Mouse (Mus musculus) kidney, adult 8-10 months (tissue): ENCODE results near the gene Ift57.

Experiments used
- DNase-seq, 2 experiments: peaks; one replicate each; pipeline ENCODE4 v3.0.0; 2022

Ift57 gene

DNA sequence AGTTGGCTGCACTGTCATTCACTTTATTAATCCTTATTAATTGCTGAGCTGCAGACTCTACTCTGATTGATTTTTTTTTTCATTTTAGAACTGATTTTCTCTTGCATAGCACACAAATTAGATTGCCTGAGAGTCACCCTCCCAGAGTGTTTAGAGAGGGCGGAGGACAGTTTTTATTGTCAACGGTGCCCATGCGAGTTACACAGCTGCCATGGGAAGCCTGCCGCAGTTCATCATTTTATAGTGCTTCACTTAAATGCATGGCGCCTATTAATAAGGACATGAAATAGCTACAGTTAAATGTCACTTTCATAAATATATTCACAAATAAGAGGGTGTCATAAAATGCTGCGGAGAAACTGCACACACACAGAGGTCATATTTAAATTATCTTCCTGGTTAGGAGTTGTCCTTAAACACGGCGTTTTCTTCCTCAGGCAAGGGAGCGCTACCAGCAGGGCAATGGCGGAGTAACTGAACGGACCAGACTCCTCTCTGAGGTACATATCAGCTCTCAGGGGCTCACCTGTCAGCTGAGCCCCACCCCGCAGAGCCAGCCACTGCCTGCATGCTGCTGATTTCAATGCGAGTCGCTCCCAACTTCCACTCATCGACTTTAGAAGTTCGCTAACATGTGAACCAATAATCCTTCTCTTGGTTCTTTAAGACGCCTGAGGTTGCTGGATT lies 61.6 kb downstream of the Ift57 start:
- DNase-seq, result no peak

DNA sequence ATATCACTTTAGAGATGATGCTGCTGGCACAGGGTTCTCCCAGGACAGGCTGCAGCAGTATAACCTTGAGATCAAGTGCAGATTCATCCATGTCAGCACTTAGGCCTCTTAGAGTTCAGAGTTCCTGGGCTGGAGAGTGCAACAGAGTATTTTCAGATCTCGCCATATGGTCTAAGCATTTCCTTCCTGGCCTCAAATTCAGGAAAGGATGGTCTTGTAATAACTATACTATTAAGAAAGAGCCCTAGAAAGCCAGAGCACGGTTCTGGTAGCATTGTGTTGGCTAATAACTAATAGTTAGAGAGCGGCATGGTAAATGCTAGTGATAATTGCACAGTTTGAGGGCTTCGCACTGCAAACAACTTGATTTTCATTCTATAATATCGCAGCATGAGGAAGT lies 62.9 kb downstream of the Ift57 start:
- no peak for DNase-seq

DNA sequence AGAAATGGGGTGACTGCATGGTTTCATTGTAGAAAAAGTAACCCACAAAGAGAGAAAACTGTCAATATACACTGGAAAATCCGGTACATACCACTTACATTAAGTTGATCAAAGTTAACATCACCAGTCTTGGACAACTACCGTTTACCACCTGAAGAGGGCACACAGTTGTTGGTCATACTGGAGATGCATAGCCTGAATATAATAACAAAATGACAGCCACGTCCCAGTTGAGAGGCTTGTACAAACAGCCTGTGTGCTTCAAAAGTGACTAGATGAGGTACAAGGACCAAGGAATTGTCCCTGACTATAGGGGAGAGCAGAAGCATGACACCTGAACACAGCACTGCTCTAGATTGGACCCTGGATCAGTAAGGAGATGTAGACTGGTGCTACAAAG lies 67.3 kb downstream of the Ift57 start:
- peak; percentile 13 to 41 for DNase-seq

DNA sequence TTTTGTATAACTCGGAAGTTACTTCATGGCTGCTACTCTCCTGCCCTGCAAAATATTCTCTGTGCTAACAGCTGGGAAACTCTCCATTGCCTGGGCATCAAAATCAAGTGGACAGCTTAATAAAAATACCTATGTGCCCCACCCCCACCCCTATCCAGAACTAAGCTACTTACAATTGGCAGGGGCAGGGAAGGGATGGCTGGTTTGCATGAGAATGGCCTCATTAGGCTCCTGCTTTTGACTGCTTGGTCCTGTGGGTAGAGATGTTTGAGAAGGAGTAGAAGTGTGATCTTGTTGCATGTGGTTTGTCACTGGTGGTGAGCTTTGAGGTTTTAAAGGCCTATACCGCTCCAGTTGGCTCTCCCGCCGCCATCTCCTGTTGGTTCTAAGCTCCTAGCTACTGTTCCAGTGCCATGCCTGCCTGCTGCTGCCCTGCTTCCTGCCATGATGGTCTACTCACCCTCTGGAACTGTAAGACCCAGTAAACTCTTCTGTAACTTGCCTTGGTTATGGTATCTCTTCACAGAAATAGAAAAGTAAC lies 69.5 kb downstream of the Ift57 start:
- no peak for DNase-seq

DNA sequence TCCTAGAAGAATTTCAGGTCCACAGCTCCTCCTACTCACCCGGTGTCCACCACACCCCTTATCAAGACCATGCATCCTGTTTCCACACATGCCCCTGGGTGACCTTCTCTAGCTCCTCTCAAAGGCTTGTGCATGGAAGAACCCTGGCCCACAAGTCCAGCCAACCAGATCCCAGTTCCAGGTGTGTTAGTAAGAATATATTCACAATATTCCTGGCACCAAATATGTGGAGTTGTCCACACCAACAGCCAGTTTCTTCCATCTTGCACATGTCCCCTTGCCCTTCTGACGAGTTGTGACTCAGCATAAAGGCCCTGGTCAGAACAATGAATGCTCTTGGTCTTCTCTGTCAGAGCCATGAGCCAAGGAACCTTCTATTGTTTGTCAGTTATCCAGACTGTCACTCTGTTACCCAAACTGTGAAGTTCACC lies 70.8 kb downstream of the Ift57 start:
- DNase-seq, result no peak

DNA sequence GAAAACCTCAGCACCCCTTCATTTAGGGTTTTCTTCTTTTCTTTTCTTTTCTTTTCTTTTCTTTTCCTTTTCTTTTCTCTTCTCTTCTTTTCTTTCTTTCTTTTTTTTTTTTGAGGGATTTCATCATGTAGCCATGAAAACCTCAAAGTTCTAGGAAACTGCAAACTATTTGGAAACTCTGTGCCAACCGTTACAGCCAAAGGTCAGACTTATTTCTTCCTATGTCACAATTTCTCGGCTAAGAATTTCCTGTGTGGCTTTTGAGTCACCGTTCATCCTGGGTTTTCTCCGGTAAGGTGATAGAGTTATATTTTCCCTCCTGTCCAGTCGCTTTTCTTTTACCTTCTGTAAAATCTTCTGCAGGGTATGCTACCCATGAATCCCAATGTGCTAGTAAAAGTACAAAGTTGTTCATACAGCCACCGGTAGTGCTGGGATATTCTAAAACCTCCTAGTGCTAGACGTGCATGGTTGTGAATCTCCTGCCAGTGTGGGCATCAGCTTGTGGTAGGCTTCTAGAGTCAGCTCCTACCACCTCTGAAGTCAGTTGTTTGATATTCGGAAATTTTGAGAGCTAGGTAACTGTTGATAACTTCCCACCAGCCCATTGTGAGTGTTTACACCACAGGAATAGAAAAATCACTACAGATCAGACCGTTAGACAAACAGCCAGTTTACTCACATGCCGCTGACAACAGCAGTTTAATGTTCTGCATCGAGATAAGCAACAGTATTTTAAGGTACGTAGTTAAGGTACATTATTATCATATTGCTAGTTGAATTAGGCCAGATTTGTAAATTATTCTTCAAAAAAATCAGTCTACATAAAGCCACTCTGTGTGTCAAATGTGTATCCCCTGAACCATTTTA lies 71.5 kb downstream of the Ift57 start:
- DNase-seq, result no peak

DNA sequence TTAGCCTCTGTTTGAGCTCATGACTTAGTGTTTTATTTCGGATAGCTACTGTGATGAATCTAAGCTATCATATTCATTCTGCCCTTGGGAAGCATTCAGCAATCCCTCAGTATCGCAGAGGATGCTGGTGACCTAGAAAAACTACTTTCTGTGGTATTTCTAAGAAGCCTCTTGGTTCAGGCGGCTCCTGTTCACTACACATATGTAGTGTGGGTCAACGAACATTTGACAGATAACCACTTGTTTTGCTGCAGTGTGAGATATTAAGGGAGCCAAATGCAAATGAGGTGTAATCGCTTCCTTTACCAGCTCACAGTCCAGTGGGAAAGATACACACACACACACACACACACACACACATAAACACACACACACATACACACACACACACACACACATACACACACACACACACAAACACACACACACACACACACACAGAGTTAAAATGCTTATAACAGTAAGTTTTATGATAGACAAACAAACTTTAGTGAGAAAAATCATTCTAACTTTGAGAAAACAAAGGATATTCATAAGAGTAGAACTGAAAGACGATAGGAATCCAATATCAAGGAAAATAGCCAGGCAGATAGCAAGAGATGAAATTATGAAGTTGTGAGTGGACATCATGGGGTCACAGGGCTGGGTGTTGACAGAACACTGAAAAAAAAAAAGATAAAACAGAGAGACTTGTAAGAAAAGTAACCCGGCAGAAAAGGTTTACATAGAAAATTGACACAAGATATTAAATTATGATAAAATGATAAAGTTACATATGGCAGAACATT lies 72.8 kb downstream of the Ift57 start:
- DNase-seq, result no peak

DNA sequence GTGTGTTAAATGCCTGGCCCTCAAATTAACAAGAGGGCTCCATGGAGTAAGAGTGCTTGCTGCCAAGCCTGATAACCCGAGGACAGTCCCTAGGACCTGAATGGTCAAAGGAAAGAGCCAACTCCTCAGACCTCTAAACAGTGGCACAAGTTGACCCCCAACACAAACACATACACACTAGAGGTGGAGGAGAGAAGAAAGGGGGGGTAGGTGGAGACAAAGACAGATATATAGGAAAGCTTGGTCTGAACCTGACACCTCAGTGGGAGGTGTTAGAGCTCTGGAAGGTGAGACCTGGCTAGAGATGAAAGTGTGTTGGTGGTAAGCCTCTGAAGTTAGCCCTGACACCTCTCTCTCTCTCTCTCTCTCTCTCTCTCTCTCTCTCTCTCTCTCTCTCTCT lies 73.5 kb downstream of the Ift57 start:
- no peak for DNase-seq

DNA sequence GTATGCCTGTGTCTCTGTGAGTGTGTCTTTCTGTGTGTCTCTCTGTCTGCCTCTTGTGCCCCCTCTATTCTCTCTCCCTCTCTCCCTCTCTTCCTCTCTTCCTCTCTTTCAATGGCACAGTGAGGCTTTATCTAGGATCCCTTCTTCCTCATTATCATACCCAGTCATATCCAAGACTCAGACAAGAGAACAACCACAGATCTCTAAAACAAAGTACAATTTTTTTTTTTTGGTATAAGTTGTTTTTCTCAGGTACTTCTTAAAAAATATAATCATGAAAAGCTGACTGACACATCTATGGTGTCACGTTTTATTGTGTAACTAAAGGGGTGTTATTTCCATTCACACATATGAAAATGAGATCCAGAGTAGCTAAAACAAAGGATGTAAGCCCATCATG lies 74.0 kb downstream of the Ift57 start:
- no peak for DNase-seq

DNA sequence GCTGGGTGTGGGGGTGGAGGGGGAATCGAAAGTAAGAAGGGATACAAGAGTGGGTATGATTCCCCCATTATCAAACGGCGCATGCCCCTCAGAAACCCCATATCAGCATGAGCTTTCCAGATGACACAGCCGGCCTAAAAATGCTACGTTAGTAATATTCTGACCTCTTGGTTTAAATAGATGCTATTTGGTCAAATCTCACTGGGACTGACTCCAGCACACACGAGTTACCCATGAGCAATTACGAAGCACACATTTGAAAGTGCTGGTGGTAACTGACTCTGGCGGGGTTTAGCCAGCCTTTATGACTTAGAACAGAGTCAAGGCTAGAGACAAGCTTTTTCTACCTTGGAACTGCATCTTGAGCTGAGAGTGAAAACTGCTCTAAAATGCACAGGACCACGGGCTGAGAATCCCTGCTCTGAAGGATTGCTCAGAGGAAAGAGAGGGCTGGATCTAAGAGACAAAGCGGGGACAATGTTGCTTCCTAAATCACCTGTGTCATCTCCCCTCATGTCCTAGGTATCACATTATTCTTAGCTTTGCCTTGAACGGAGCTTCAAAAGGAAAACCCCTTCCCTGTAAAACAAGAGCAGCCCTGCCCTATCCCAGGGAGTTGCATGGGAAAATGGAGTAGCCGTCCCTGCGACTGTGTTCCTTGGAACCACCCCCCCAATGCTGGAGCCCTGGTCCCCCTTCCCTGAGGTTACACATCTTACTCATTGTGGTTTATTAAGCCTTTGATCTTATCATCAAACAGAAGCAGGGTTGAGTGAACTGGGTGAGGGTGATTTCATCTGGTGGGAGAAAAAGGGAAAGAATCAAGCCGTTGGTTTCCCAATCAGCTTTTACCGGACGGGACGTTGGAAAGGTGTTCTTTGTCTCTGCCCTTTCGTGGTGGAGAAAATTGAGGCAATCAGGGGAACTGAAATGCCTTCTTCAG lies 75.3 kb downstream of the Ift57 start:
- no peak for DNase-seq

DNA sequence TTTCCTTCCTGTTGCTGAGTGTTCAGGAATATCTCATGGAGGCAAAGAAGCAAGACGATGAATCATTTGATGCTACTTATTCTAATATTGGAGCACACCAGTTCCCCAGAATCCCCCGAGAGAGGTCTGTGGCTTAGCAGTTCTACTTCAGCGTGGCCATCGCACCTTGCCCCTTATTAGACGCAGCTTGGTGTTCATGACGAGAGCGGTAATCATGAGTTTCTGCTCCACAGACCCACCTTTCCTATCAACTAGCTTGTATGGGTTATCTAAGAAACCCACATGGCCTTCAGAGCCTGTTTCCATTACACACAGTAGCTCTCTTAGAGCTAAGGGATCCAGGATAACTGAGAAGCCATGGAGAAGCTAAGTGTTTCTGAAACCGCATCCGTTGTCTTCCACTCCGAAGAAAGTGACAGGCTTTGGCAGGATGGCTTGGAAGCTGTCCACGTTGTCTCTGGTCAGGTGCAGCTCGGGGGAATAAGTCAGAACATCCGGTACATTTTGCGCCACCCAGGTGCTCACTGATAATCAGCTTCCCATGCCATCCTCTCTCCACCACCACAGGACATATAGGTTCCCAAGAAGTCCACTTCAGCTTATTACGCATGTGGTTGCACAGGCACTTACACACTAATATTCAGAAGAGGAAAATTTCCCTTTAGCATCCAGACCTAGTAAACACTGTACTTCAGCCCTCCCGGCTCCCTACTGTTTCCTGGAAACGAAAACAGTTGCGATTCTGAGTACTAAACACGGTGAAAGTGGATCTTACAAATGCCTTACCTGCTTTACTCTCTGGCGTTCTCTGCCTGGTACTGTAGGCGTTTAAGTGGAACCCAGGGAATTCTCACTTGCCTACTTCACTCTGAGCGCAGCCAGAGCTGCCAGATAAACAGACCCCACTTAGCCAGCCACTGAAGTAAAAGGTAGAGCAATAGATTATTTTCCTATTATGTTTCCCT lies 76.3 kb downstream of the Ift57 start:
- DNase-seq, result no peak

DNA sequence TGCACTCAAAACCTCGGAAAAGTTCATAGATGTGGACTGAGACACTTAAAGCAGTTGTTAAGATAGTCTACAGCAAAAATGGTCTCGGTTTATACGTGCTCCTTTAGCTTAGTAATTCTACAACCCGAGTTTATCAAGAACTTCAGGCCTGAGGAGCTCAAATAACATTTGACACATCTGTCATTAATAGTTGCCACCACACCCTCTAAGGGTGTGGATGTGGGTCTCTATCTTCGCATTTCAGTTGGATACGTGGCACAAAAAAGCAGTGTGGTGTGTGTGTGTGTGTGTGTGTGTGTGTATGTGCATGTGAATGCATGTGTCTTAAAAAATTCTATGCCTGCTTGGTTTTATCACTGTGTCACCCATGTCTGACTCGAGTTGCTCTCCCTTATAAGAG lies 77.9 kb downstream of the Ift57 start:
- DNase-seq, result no peak

DNA sequence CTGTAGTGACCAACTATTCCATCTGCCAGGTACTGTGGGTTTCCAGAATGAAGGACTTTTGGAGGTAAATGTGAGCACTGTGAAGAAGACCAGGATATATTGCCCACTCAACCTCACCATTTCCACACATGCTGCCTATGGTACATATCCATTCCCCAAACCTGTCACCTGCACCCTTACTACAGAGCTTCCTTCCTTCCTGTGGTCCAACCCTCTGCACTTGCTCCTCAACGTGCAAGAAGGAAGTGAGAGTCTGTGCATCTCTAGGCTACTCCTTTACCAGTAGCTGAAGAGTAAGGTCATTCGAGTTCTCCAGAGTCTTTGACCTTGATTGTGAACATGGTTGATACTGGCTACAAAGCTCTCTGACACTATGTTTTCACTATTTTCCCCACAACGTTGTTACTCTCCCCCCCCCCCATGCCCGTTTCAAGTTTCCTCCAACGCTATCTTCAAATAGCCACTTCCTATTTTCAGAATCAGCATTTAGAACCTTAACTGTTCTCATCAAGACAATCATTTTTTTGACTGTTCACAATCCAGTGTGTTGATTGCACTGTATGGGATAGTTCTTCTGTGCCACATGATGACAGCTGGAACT lies 82.6 kb downstream of the Ift57 start:
- DNase-seq, result no peak

DNA sequence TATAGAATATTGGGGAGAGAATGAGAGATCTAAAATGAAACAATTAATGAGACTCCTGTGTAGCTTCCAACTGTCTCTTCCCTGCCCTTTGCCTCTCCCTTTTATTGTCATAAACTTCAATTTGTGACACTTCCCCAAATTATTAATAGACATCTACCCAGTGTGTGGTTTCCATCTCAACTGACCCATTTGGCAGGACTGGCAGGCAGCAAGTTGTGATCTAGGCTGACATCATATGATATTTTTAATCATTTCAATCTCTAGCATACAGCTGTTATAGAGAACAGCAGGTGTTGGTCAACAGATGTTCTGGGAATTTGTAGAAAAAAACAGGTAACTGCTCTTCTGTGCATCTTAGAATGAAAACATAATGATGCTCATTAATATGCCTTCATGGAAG lies 84.3 kb downstream of the Ift57 start:
- DNase-seq, result no peak

DNA sequence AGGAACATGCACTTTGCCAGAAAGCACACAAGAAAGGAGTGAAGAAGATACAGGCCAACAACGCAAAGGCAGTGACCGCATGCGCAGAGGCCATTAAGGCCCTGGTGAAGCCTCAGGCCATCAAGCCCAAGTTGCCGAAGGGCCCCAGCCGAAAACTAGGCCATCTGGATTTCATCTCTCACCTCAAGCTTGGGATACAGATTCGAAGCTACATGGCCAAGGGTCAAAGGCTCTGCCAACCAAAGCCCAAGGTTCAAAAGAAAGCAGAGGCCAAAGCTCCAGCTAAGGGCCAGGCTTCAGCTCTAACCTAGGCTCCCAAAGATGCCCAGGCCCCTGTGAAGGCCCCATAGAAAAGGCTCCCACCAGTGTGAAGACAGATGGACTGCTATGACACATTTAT lies 87.1 kb downstream of the Ift57 start:
- DNase-seq, result no peak

DNA sequence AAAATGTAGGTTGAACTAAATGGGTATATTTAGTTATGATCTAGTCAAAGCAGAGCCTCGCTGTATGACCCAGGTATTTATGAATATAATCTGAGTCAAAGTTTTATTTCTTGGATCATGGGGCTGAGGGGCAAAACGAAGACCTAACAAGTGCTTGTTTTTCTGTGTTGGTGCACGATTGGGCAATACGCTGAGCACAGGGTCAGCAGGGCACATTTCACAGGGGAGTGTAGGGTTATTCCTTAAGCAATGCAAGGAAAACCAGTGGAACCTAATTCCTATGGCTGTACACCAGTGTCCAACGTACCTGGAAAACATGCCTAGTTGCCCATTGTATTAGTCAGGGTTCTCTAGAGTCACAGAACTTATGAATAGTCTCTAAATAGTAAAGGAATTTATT lies 88.7 kb downstream of the Ift57 start:
- no peak for DNase-seq

DNA sequence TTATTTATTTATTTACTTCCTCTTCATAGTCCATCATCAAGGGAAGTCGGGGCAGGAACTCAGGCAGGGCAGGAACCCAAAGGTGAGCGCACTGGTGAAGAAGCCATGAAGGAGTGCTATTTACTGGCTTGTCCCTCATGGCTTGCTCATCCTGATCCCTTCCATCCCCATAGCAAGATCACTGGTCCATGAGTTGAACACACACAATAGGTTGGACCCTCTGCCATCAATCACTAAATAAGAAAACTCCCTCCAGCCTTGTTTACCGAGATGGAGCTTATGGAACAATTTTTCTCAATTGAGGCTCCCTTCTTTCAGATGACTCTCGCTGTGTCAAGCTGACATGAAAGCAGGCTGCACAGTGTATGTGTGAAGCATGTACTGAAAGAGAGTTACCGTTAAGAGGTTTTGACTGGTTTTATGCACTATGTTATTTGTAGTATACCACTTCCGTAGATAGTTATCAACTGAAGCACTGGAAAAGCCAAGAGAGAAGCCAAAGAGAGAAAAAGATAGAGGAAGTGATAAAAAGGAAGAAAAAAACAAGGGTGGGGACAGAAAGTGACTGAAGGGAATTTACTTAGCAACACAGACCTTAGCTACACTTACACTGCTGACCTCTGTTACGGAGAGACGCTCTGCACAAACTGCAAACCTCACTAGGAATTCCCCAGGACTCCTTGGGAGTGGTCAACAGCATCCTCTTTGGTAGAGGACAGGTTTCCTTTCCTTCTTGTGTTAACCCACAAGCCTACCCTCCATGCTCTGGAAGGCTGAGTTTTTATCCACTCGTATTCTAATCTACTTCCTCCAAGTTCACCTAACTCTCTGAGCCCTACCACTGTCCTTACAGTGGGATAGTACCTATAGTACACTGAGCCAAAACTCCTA lies 91.8 kb downstream of the Ift57 start:
- no peak for DNase-seq

DNA sequence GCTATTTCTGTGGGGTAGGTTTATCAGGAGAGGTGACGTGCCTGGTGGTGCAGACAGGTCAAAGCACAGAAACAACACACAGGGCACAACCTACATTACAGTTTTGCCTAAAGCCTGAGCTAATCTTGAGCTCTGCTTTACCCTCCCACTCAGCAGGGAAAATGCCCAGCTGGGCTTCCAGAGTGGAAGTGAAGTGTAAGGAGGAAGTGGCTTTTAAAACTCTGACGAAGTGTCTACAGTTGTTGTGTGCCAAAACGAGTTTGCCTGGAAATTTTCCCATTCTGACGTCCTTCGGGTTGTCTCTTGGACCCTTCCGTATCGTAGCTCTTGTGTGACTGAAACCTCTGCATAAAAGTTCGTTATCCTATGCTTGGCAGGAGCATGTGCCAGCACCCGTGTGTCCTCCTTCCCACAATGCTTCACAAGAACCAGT lies 93.4 kb downstream of the Ift57 start:
- DNase-seq, result peak in 1 of 2 experiments; percentile 26

DNA sequence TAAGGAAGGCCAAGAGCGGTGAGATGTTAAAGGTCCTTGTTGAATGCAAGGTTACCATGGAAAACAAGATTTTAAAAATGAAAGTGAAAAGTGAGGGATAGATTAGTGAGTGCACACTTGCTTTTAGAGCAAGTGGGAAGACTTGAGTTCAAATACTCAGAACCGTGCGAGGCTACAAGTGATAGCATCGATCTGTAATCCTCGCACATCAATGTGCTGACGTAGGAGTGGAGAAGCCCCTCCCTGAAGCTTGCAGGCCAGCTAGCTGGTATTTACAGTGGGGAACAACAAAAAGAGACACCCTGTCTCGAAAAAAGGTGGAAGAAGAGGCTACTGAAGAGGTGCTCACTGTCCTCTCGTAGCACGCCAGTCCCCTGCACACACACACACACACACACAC lies 94.6 kb downstream of the Ift57 start:
- no peak for DNase-seq
